Mouse (Mus musculus): ENCODE measurements around the gene Lrrc55.

DNA sequence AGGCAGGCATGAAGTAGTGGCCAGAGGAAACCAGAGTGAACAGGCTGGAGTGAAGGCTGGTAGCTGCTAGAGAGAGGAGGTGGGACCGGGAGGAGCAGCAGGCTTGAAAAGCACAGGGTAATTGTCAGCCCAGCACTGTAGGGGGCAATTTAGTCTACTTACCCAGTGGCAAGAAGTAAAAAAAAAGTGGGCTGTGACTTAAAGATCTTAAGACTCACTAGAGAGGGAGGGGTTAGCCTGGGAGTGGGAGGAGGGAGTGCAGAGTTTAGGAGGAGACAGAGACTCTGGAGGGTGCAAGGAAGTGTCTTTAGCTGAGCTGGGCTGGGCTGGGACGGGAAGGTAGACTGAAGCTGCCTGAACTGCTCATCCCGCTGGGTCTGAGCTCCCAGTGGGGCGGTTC lies 60.9 kb downstream of the Lrrc55 start, which contains the start of gene Aplnr:
- TF ChIP-seq CTCF (IDR thresholded peaks at IDR 0.05; ENCODE audit: low read depth) (no peak), EP300 (IDR thresholded peaks at IDR 0.05; ENCODE audit: low read depth) (no peak)

Data from liver, postnatal 0 days (tissue).